In the genomic region with DNA sequence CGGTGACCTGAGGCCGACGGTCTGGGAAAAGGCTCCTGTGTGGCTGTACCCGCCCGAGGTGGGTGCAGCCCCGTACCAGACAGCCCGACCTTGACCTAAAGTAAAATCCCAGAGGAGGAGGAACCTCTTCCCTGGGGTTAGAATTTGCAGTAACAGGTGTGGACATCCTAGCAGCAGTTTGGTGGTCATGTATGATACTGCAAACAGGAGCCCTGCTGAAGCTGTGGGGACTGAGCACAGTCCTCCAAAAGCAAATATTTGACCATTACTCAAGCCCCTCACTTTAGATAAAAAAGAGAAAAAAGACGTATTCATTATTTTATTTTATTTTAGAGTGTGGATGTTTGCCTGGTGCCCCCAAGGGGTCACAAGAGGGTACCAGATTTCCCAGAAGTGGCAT, we compare ENCODE assay signal across 7 mouse cellular contexts. TPM values are rescaled to one million over a fixed set of nuclear protein-coding genes. Genes with fewer than 3 reads are reported as not detected.
DNase-seq lines count a peak whose midpoint lies in the region; ATAC-seq and TF ChIP-seq lines count a peak whose summit lies in the region.

No protein-coding gene starts in this region.

- no peak for TF ChIP-seq CTCF in lung, embryonic 14.5 days (IDR thresholded peaks at IDR 0.05; ENCODE audit: low read depth)
- no peak for TF ChIP-seq CTCF in embryonic fibroblast, embryonic 13.5 days (IDR thresholded peaks at IDR 0.05; ENCODE audit: borderline replicate concordance, insufficient read depth, low read length)
- no peak for TF ChIP-seq CTCF in olfactory bulb, adult 2 months (IDR thresholded peaks at IDR 0.05; ENCODE audit: insufficient read depth, low read depth, low read length)

- no peaks in the 10 kb centered on the region for H3K27me3 ChIP-seq in lung, embryonic 14.5 days (ENCODE audit: insufficient read depth, low read length)
- H3K27me3 ChIP-seq in limb, embryonic 11.5 days (ENCODE audit: control insufficient read depth, insufficient read depth, low read length), result no peaks in the 10 kb centered on the region

- 2% methylated on average over 8 of the region's 8 CpGs for WGBS in lung, embryonic 14.5 days
- WGBS in limb, embryonic 11.5 days, result 5% methylated on average over 8 of the region's 8 CpGs
- WGBS in olfactory bulb, adult 2 months, result 5% methylated on average over 8 of the region's 8 CpGs

- peak overlapping the region; percentile 92 for H3K4me3 ChIP-seq in lung, embryonic 14.5 days (ENCODE audit: low read depth, low read length)
- H3K4me3 ChIP-seq in embryonic fibroblast, embryonic 13.5 days (ENCODE audit: insufficient read depth, low read length), result peak overlapping the region; percentile 80
- peak overlapping the region; percentile 94 for H3K4me3 ChIP-seq in limb, embryonic 11.5 days (ENCODE audit: low read depth, low read length)
- peak overlapping the region; percentile 91 for H3K4me3 ChIP-seq in olfactory bulb, adult 2 months (ENCODE audit: insufficient read depth, low read depth, low read length)

- peak overlapping the region; percentile 80 for H3K27ac ChIP-seq in lung, embryonic 14.5 days (ENCODE audit: low read depth)
- H3K27ac ChIP-seq in embryonic fibroblast, embryonic 13.5 days (ENCODE audit: insufficient read depth, low read length), result no peak overlapping the region; the same call in 1 of the 2 replicates
- H3K27ac ChIP-seq in limb, embryonic 11.5 days (replicated peaks; ENCODE audit: low read depth, low read length), result no peak overlapping the region
- H3K27ac ChIP-seq in olfactory bulb, adult 2 months (ENCODE audit: insufficient read depth, low read depth, low read length), result 0 out of 2 replicates have a peak overlapping the region, but pooled peaks have one; percentile 94

- DNase-seq in lung, embryonic 14.5 days, result no peak
- DNase-seq in lung, postnatal 14 days, result no peak
- no peak for DNase-seq in limb, embryonic 11.5 days (ENCODE audit: low spot score)
- no peak for DNase-seq in retina, embryonic 14.5 days (ENCODE audit: low spot score)
- no peak for DNase-seq in layer of hippocampus, adult 9-11 months

- H3K4me1 ChIP-seq in lung, embryonic 14.5 days (ENCODE audit: insufficient read depth), result peaks cover 21% of the 10 kb centered on the region
- H3K4me1 ChIP-seq in embryonic fibroblast, embryonic 13.5 days (ENCODE audit: control insufficient read depth, insufficient read depth, low read length), result peaks cover 17% of the 10 kb centered on the region
- H3K4me1 ChIP-seq in limb, embryonic 11.5 days (ENCODE audit: control insufficient read depth, insufficient read depth, low read length), result peaks cover 14% of the 10 kb centered on the region
- H3K4me1 ChIP-seq in olfactory bulb, adult 2 months (ENCODE audit: control insufficient read depth, insufficient read depth, low read length), result peaks cover 41% of the 10 kb centered on the region

- H3K4me2 ChIP-seq in lung, embryonic 14.5 days, result peak overlapping the region; percentile 77
- H3K4me2 ChIP-seq in limb, embryonic 11.5 days (ENCODE audit: low read depth, severe bottlenecking), result peak overlapping the region; percentile 89

- no peak for ATAC-seq in lung, embryonic 14.5 days (ENCODE audit: insufficient read depth)
- ATAC-seq in limb, embryonic 11.5 days (ENCODE audit: insufficient number of reproducible peaks, low FRiP score, low TSS enrichment, low read depth), result no peak

- no peaks in the 10 kb centered on the region for H3K9me3 ChIP-seq in lung, embryonic 14.5 days (ENCODE audit: low read depth, low read length)
- H3K9me3 ChIP-seq in limb, embryonic 11.5 days (ENCODE audit: control insufficient read depth, low read length), result no peaks in the 10 kb centered on the region

- peaks cover 35% of the 10 kb centered on the region for H3K36me3 ChIP-seq in lung, embryonic 14.5 days (ENCODE audit: insufficient read depth)
- peaks cover 6% of the 10 kb centered on the region for H3K36me3 ChIP-seq in limb, embryonic 11.5 days (ENCODE audit: control insufficient read depth, insufficient read depth, low read length)

- H3K9ac ChIP-seq in lung, embryonic 14.5 days, result peak overlapping the region; percentile 87
- peak overlapping the region; percentile 92 for H3K9ac ChIP-seq in limb, embryonic 11.5 days (ENCODE audit: low read length)

- no peak for TF ChIP-seq POLR2A in embryonic fibroblast, embryonic 13.5 days (IDR thresholded peaks at IDR 0.05; ENCODE audit: low read depth, low read length)
- no peak for TF ChIP-seq POLR2A in olfactory bulb, adult 2 months (IDR thresholded peaks at IDR 0.05; ENCODE audit: insufficient read depth, low read depth, low read length)

RNA-seq across cellular contexts. Expression of a gene that starts 37.7 kb away (rescaled TPM):
- polyA plus RNA-seq in lung, embryonic 14.5 days (2014; fragmentation: Nextera tagmentation; extraction: Ambion mirVana), result 44.3 and 46.2 TPM in 2 replicates
- 65.7 and 70.4 TPM in 2 replicates for polyA plus RNA-seq in embryonic fibroblast, embryonic 13.5 days (2011; ENCODE audit: insufficient read length, low read depth, missing spikeins)
- 28.1 and 29.7 TPM in 2 replicates for polyA plus RNA-seq in limb, embryonic 11.5 days (2014; fragmentation: Nextera tagmentation; extraction: Ambion mirVana)
- not detected in 2 replicates for polyA plus RNA-seq in olfactory bulb, adult 2 months (2012; ENCODE audit: insufficient read depth, insufficient read length, low replicate concordance, missing spikeins)

Comparison
In these comparisons a context has a peak if more than half of its experiments do, and no peak if none do; other contexts are left out.
1. H3K27ac ChIP-seq: peak in lung, embryonic 14.5 days (single experiment) and olfactory bulb, adult 2 months (single experiment); none in embryonic fibroblast, embryonic 13.5 days (single experiment) and limb, embryonic 11.5 days (single experiment).
2. Peak in every context shown above with its lines, with median percentiles within 50 percentile points of each other: H3K4me3 ChIP-seq.